Mouse (Mus musculus): ENCODE measurements around the gene Pcgf5.

Pcgf5 gene

GRCm38 (mm10) chr19:36348161-36348800 is at the start of gene Pcgf5:
Gene Pcgf5, plus strand, starts transcription at chr19:36348309.
- DNase-seq: peak; percentile 57 to 77

- DNase-seq: no peak
Observed at GRCm38 (mm10) chr19:36305542-36305941, 42.6 kb upstream of the Pcgf5 start.

- DNase-seq: no peak
Observed at GRCm38 (mm10) chr19:36314010-36314409, 34.1 kb upstream of the Pcgf5 start.

- no peak for DNase-seq
Observed at GRCm38 (mm10) chr19:36319735-36320134, 28.4 kb upstream of the Pcgf5 start.

DNA sequence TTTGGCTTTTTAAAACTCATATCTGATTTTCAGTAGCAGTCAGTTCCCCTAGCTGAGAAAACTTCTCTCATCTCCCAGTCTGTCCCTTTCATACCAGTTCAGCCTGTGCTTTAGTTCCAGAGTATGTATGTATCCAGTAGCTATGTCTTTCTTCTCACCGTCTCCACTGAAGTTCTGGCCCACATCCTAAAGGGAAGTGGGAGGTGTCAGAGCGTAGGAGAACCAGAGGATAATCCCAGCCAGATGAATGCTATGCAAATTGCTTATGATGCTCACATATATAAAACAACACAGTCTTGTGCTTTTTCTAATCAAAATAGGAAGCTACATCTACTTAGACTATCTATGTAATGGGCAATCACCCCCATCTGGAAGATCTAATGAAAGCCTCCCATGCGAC is 27.0 kb upstream of the Pcgf5 start:
- DNase-seq: no peak

GRCm38 (mm10) chr19:36323326-36323725 is 24.8 kb upstream of the Pcgf5 start:
- no peak for DNase-seq

DNA sequence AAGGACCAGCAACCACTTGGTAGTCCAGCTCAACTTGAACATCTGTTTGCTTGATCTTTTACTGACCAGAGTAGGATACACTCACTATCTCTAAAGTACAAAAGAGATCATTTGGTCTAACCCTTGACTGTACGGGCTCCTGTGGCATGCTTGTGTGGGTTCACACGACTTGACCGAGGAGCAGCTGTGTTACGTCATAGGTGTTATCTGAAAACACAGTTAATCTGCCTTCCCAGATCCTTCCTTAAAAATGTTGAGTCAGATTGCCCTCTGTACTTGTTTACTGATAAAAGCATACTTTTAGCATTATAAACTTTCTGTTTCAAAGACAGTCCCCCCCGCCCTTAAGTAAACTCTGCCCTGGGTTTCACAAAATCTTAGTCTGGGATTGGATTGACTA is 19.4 kb upstream of the Pcgf5 start:
- no peak for DNase-seq

GRCm38 (mm10) chr19:36347376-36347775 is 733 bp upstream of the Pcgf5 start:
- DNase-seq: no peak

DNA sequence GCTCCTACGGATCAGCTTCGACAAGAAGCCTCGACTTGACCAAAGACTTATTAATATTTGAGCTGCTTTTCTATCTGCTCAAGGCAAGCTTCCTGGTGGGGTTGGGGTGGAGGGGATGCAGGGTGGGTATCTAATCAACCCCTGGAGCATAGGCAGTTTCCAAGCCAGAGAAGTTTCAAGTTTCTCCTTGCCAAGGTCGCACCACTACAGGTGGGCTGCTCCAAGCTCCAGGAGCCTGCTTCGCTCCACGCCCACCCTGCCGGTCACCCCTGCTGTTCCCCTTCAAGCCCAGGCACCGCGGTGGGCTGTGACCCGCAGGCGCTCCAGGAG is 313 bp upstream of the Pcgf5 start:
- DNase-seq: no peak

DNA sequence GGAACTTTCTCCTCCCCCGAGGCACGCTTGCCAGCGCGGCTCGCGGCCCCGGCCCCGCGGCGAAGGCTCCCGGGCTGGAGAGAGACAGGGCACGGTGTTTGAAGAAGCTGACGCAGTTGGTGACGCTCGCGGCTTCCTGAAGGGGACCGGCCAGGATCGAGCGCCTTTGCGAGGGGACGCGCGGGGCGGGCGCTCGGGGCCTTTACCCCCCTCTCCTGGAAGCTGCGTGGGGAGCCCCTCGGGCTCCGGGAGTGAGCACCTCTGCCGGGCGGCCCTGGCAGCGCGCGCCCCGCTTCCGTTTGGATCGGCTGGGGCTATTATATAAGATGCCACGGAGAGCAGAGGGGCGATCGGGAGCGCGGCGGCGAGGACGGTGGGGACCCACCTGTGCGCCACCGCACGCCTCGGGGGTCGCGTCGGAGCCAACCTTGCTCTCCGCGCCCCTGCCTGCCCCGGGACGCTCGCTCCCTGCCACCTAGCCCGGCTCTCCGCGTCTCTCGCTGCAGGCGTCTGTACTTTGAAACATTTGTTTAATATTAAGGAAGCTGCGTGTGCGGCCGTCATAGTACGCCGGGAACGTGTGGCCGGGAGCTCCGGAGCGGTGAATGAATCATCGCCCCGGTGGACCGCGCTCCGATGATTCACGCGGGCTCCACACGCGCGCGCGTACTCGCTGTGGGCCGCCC is 835 bp downstream of the Pcgf5 start:
- peak; percentile 54 to 68 for DNase-seq

- DNase-seq: no peak
Observed at GRCm38 (mm10) chr19:36349487-36349955, 1.4 kb downstream of the Pcgf5 start.

DNA sequence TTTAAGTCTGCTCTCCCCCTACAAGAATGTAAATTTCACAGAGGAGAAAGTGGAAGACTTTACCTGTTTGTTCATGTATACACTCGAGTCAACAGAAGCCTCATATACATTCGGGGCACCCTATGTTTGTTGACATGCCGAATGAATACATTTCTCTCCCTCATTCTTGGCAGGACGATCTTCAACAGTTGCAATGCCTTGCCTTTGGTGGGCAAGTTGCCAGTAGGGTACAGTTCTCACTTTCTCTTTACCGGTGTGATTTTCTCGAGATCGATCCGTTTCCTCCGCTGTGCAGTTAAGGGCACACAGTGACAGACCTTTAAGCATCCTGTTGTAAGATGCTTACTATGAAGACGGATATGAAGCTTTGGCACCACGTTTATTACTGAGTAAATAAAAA is 2.1 kb downstream of the Pcgf5 start:
- no peak for DNase-seq

GRCm38 (mm10) chr19:36350870-36351269 is 2.8 kb downstream of the Pcgf5 start:
- no peak for DNase-seq

DNA sequence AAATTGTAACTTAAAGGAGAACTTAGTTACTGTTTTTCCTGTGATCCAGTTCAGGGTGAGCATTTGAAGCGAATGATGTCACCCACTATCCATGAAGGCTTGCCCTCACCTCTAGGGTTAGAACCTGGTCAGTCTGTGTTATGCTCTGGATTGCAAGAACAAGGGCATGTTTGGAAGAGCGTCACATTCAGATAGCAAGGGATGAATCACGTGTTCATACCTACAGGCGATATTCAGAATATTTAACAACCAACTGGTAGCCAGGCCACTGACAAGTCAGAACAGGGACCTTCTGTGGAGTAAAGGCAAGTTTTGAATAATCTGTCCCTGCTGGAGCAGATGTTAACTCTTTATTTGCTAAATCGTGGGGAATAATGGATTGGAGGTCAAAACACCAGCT is 14.4 kb downstream of the Pcgf5 start:
- no peak for DNase-seq

- no peak for DNase-seq
Observed at GRCm38 (mm10) chr19:36364757-36365156, 16.6 kb downstream of the Pcgf5 start.

DNA sequence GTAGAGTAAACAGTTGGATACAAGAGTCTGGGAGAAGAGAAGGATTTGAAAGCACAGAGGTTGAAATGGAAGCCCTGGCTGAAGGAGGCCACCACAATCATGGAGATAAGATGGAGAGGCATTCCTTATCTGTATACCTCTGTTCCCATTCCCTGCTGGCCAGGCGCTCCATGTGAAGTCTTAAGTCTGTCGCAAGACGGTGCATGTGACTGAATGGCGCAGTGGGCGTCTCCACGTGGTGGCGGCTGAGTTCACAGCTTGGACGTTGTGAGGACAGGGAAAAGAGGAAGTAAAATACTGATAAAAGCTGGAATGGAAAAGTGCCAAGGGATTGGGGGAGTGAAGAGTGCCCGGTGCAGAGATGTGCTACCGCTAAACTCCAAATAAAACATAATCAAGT is 23.4 kb downstream of the Pcgf5 start:
- DNase-seq: no peak

GRCm38 (mm10) chr19:36373056-36373621 is 25.0 kb downstream of the Pcgf5 start:
- peak; percentile 9 to 11 for DNase-seq

DNA sequence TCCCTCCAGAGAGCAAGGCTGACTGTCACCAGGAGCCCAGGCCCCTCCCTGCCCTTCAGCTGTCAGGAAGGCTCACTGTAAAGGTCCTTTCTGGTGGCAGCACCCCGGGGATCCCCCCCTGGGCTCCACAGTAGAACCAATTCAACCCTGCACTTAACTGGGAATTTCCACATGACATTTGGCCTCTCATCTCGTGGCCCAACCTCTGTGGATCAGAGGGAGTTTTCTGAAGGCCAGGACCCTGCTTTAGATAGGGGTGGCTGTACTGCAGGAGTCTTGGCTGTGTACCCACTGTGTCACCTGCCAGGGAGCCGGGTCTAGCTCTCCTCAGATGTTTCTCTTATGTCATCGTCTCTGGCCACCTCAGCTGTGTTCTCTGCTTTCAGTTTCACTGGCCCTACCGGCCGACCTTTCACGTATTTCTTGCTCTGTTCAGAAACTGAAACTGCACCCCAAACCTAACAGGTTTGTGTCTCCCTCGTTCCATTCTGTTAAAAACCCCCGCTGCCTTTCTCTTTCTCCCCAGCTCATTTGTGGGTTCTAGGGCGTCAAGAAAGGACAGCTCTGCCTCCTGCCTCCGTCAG is 27.2 kb downstream of the Pcgf5 start:
- DNase-seq: no peak

GRCm38 (mm10) chr19:36377729-36378128 is 29.6 kb downstream of the Pcgf5 start:
- no peak for DNase-seq

DNA sequence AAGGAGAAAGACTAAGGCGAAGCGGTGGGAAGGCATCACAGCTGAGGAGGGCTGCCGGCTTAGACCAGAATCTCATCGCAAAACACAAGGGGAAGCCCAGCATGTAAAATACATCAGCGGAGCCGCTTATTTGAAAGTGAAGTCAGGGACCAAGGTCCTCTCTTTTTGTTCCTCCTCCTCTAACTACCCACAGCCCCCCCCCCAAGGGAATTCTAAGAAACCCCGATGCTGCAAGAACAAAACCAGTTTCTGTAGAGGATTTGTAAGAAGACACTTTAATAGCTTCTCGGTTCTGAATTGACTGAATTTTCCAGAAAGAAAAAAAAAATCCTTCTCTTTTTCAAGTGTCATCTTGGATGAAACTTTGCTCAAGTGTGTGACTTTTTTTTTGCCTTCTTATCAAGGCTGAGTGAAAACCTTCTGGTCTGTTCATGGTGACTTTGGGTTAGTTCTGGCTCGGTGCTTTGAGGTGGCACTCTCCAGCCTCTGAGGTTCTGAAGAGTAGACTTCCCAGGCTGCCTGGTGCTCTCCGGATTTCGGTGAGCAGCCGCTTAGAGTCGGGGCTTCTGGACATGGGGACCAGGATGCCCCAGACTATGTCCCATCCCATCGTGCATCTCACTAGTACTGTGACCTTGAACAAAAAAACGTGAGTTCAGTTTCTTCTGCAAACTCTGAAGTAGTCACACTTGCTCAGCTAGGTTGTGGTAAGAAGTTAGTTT is 30.6 kb downstream of the Pcgf5 start:
- no peak for DNase-seq

DNA sequence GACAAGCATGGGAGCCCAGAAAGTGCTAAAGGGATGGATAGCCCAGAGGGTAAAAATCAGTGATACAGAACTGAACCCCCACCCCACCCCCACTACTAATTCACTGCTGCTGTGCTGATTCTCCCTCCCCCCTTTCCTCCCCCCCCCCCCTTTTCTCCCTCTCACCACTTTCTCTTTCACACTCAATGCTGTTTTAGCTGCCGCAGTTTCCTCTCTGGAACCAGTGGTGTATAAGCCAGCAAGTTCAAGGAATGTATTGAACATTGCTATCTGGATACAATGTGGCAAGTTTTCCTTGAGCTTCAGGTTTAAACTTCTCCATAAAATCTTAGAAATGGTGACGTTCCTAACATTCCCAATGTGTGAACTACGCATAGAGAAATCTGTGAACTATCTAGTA is 34.8 kb downstream of the Pcgf5 start:
- no peak for DNase-seq

GRCm38 (mm10) chr19:36383977-36384376 is 35.9 kb downstream of the Pcgf5 start:
- no peak for DNase-seq

- DNase-seq: no peak
Observed at GRCm38 (mm10) chr19:36384426-36384825, 36.3 kb downstream of the Pcgf5 start.
